Mouse (Mus musculus) lung, postnatal 0 days (tissue): ENCODE data around the gene Csdc2. TPM values are rescaled to one million over a fixed set of nuclear protein-coding genes. Genes with fewer than 3 reads are reported as not detected.

ENCODE experiments used
- ATAC-seq: fragments of 200-750 bp; cut with Nextera tagmentation; 2 replicates; pipeline ENCODE4 v1.8.0; 2017; ENCODE audit warnings: moderate library complexity
- DNase-seq: peaks from one replicate; pipeline ENCODE4 v3.0.0-alpha.2; 2016; ENCODE audit warnings: low spot score
- H3K27ac ChIP-seq: fragments of 300-500 bp; sonication (generic); 2 replicates; pipeline ENCODE4 v1.5.1; 2014; ENCODE audit warnings: antibody characterized with exemption, mild to moderate bottlenecking, low read length, mixed read lengths
- H3K27me3 ChIP-seq: fragments of 300-500 bp; sonication (generic); replicated peaks from 2 replicates; pipeline ENCODE4 v1.6.1; 2014; ENCODE audit warnings: low read length, mixed read lengths; ENCODE audit not compliant: insufficient read depth
- H3K36me3 ChIP-seq: fragments of 300-500 bp; sonication (generic); 2 replicates; pipeline ENCODE4 v1.6.1; 2014; ENCODE audit warnings: low read length, mixed read lengths; ENCODE audit not compliant: insufficient read depth
- H3K4me1 ChIP-seq: fragments of 300-500 bp; sonication (generic); 2 replicates; pipeline ENCODE4 v1.6.1; 2014; ENCODE audit warnings: antibody characterized with exemption, low read depth, low read length, mixed read lengths; ENCODE audit not compliant: insufficient read depth
- H3K4me2 ChIP-seq: fragments of 300-500 bp; sonication (generic); replicated peaks from 2 replicates; pipeline ENCODE4 v1.6.1; 2014; ENCODE audit warnings: low read depth, mild to moderate bottlenecking, low read length, moderate library complexity, mixed read lengths
- H3K4me3 ChIP-seq: fragments of 300-500 bp; sonication (generic); 2 replicates; pipeline ENCODE4 v1.5.1; 2014; ENCODE audit warnings: low read depth, low read length
- H3K9ac ChIP-seq: fragments of 300-500 bp; sonication (generic); replicated peaks from 2 replicates; pipeline ENCODE4 v1.6.1; 2014; ENCODE audit warnings: low read depth, mild to moderate bottlenecking
- H3K9me3 ChIP-seq: fragments of 300-500 bp; sonication (generic); 2 replicates; pipeline ENCODE4 v1.6.1; 2016; ENCODE audit warnings: low read length, mixed read lengths
- CTCF ChIP-seq: IDR thresholded peaks from 2 replicates; pipeline ENCODE4 v1.5.1; 2016; ENCODE audit warnings: antibody characterized with exemption, mild to moderate bottlenecking
- EP300 ChIP-seq: IDR thresholded peaks from 2 replicates; pipeline ENCODE4 v1.6.1; 2016; ENCODE audit warnings: antibody characterized with exemption, mild to moderate bottlenecking, control low read depth
- WGBS: fragments of 180-500 bp; shearing (Covaris S2); extraction: QIAGEN DNeasy Blood & Tissue Kit; methylation state at CpG from one replicate; pipeline ENCODE4 v1.1.7; 2014; 5-methylcytosine and 5-hydroxymethylcytosine counted together
- polyA plus RNA-seq: library from polyadenylated mRNA; unstranded; fragments of >200 nt; fragmentation: Nextera tagmentation; extraction: Ambion mirVana; gene quantifications from 2 replicates; pipeline ENCODE4 v1.2.1, GENCODE M21; 2015

Csdc2 gene
- polyA plus RNA-seq, 1 experiment from 2014 or later = 3.8 TPM

- TF ChIP-seq CTCF = no peak
- Histone ChIP-seq H3K27ac (peak overlapping the region; percentile 43; the same call in 1 of the 2 replicates), H3K4me3 (no peak overlapping the region), H3K9me3 (no peaks in the 10 kb centered on the region), H3K4me2 (no peak overlapping the region), H3K9ac (no peak overlapping the region), H3K36me3 (no peaks in the 10 kb centered on the region), H3K4me1 (peaks cover 5% of the 10 kb centered on the region; the same call in 1 of the 2 replicates), H3K27me3 (no peaks in the 10 kb centered on the region)
- WGBS = 48% methylated on average over 5 of the region's 5 CpGs
- ATAC-seq (no peak), DNase-seq (peak; percentile 38)
Measured at GRCm38 (mm10) chr15:81921255-81921654, 15.3 kb upstream of the Csdc2 start.

GRCm38 (mm10) chr15:81924933-81925332, 11.6 kb upstream of the Csdc2 start:
- Histone ChIP-seq H3K4me2 (peak overlapping the region; percentile 92; the same call in 1 of the 2 replicates), H3K27me3 (no peaks in the 10 kb centered on the region), H3K27ac (no peak overlapping the region), H3K9me3 (no peaks in the 10 kb centered on the region), H3K36me3 (no peaks in the 10 kb centered on the region), H3K9ac (no peak overlapping the region), H3K4me1 (peaks cover 5% of the 10 kb centered on the region; the same call in 1 of the 2 replicates), H3K4me3 (peak overlapping the region; percentile 50; the same call in 1 of the 2 replicates)
- TF ChIP-seq CTCF (no peak), EP300 (no peak)
- no peak for ATAC-seq
- WGBS = 86% methylated on average over 11 of the region's 11 CpGs
- DNase-seq = no peak

GRCm38 (mm10) chr15:81925760-81926445, 10.7 kb upstream of the Csdc2 start, which contains the start of gene Polr3h:
TSS of gene Polr3h (minus strand) at chr15:81926240.
- H3K27ac ChIP-seq = no peak within 1 kb of the TSS
- H3K4me3 ChIP-seq = peak within 1 kb of the TSS; percentile 50

GRCm38 (mm10) chr15:81926446-81926822, 10.1 kb upstream of the Csdc2 start:
- H3K27me3 ChIP-seq = no peaks in the 10 kb centered on the region
- H3K9me3 ChIP-seq = no peaks in the 10 kb centered on the region
- peaks cover 5% of the 10 kb centered on the region; the same call in 1 of the 2 replicates for H3K4me1 ChIP-seq
- no peaks in the 10 kb centered on the region for H3K36me3 ChIP-seq
- no peak overlapping the region for H3K9ac ChIP-seq
- ATAC-seq = no peak
- no peak overlapping the region for H3K4me3 ChIP-seq
- TF ChIP-seq EP300 (no peak), CTCF (no peak)
- WGBS = 36% methylated on average over 9 of the region's 9 CpGs
- no peak overlapping the region for H3K27ac ChIP-seq
- DNase-seq = no peak
- H3K4me2 ChIP-seq = no peak overlapping the region

More at GRCm38 (mm10) chr15:81925760-81926445, 10.7 kb upstream of the Csdc2 start, which contains the start of gene Polr3h:
- peak; percentile 98 for ATAC-seq
- Histone ChIP-seq H3K4me2 (peak within 1 kb of the TSS; percentile 92), H3K9me3 (no peaks in the 10 kb centered on the region), H3K9ac (peak within 1 kb of the TSS; percentile 45), H3K36me3 (no peaks in the 10 kb centered on the region), H3K4me1 (peaks cover 5% of the 10 kb centered on the region; the same call in 1 of the 2 replicates), H3K27me3 (no peaks in the 10 kb centered on the region)
- TF ChIP-seq CTCF (no peak), EP300 (no peak)
- 1% methylated on average over 48 of the region's 54 CpGs for WGBS
- peak; percentile 98 for DNase-seq

- no peak for DNase-seq
- peaks cover 5% of the 10 kb centered on the region; the same call in 1 of the 2 replicates for H3K4me1 ChIP-seq
- H3K9ac ChIP-seq = no peak overlapping the region
- no peak for ATAC-seq
- H3K36me3 ChIP-seq = no peaks in the 10 kb centered on the region
- H3K4me2 ChIP-seq = no peak overlapping the region
- H3K27me3 ChIP-seq = no peaks in the 10 kb centered on the region
- TF ChIP-seq CTCF = 0 out of 2 replicates have a peak, but pooled peaks have one; percentile 3
- TF ChIP-seq EP300 = no peak
- H3K27ac ChIP-seq = no peak overlapping the region
- WGBS = 46% methylated on average over 4 of the region's 4 CpGs
- no peak overlapping the region for H3K4me3 ChIP-seq
- no peaks in the 10 kb centered on the region for H3K9me3 ChIP-seq
Measured at GRCm38 (mm10) chr15:81927741-81928140, 8.8 kb upstream of the Csdc2 start.

- Histone ChIP-seq H3K4me1 (peaks cover 5% of the 10 kb centered on the region; the same call in 1 of the 2 replicates), H3K4me3 (no peak overlapping the region), H3K9me3 (no peaks in the 10 kb centered on the region), H3K36me3 (no peaks in the 10 kb centered on the region), H3K27me3 (no peaks in the 10 kb centered on the region), H3K27ac (no peak overlapping the region), H3K9ac (no peak overlapping the region), H3K4me2 (no peak overlapping the region)
- TF ChIP-seq CTCF (no peak), EP300 (no peak)
- ATAC-seq = no peak
- WGBS = 44% methylated on average over 11 of the region's 11 CpGs
- peak; percentile 53 for DNase-seq
Measured at GRCm38 (mm10) chr15:81928277-81928676, 8.3 kb upstream of the Csdc2 start.
